Mouse (Mus musculus) kidney, embryonic 15.5 days (tissue): ENCODE results near the gene Camta1. TPM values are rescaled to one million over a fixed set of nuclear protein-coding genes. Genes with fewer than 3 reads are reported as not detected.
A peak's percentile ranks its signal among the peaks of the same experiment; 100 is the strongest.

ENCODE experiments used
- ATAC-seq: fragments of 200-750 bp; cut with Nextera tagmentation; replicated peaks from 2 replicates; pipeline ENCODE4 v1.8.0; 2017; ENCODE audit warnings: moderate TSS enrichment; ENCODE audit not compliant: low FRiP score
- H3K27ac ChIP-seq: fragments of 300-500 bp; sonication (generic); 2 replicates; pipeline ENCODE4 v1.5.1; 2015; ENCODE audit warnings: mild to moderate bottlenecking, inconsistent platforms
- H3K27me3 ChIP-seq: fragments of 300-500 bp; sonication (generic); 2 replicates; pipeline ENCODE4 v1.6.1; 2015; ENCODE audit warnings: inconsistent platforms
- H3K36me3 ChIP-seq: fragments of 300-500 bp; sonication (generic); 2 replicates; pipeline ENCODE4 v1.6.1; 2015; ENCODE audit warnings: inconsistent platforms
- H3K4me1 ChIP-seq: fragments of 300-500 bp; sonication (generic); 2 replicates; pipeline ENCODE4 v1.6.1; 2015; ENCODE audit warnings: inconsistent platforms
- H3K4me2 ChIP-seq: fragments of 300-500 bp; sonication (generic); 2 replicates; pipeline ENCODE4 v1.6.1; 2015; ENCODE audit warnings: moderate library complexity, mild to moderate bottlenecking, inconsistent platforms
- H3K4me3 ChIP-seq: fragments of 300-500 bp; sonication (generic); replicated peaks from 2 replicates; pipeline ENCODE4 v1.5.1; 2015; ENCODE audit warnings: mild to moderate bottlenecking, inconsistent platforms
- H3K9ac ChIP-seq: fragments of 300-500 bp; sonication (generic); 2 replicates; pipeline ENCODE4 v1.6.1; 2015; ENCODE audit warnings: mild to moderate bottlenecking, inconsistent platforms
- H3K9me3 ChIP-seq: fragments of 300-500 bp; sonication (generic); replicated peaks from 2 replicates; pipeline ENCODE4 v1.6.1; 2016; ENCODE audit warnings: inconsistent platforms
- WGBS: fragments of 180-500 bp; shearing (Covaris S2); methylation state at CpG from one replicate; pipeline ENCODE4 v1.1.7; 2015; ENCODE audit warnings: mixed read lengths; 5-methylcytosine and 5-hydroxymethylcytosine counted together
- polyA plus RNA-seq: library from polyadenylated mRNA; unstranded; fragments of >200 nt; fragmentation: Nextera tagmentation; extraction: Ambion mirVana; gene quantifications from 2 replicates; pipeline ENCODE4 v1.2.1, GENCODE M21; 2015

Camta1 gene
- polyA plus RNA-seq, 1 experiment from 2014 or later: 87.9 TPM

DNA sequence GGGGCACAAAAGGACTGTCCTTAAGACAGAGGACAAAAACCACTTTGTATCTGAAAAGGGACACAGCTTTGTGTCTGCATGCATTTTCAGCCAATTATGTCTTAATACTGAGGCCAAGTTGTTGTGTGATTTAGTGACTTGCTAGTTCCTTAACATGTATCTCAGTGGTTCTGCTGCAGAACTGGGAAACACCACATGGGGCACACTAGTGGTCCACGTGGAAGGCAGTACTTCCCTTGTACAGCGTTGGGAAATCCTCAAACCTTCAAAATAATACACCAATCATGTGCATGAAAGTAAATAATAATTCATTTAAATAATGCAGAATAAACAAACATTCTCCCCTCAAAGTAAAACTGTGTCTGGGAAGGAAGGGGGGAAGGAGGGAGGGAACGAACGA, 792.9 kb downstream of the Camta1 start:
- Histone ChIP-seq H3K9me3 (no peaks in the 10 kb centered on the region), H3K4me3 (no peak overlapping the region), H3K9ac (no peak overlapping the region), H3K4me2 (no peak overlapping the region), H3K27me3 (no peaks in the 10 kb centered on the region), H3K27ac (no peak overlapping the region), H3K4me1 (no peaks in the 10 kb centered on the region), H3K36me3 (peaks cover 7% of the 10 kb centered on the region)
- ATAC-seq: no peak
- 70% methylated on average over 4 of the region's 4 CpGs for WGBS

GRCm38 (mm10) chr4:151059566-151059965, 802.1 kb downstream of the Camta1 start:
- Histone ChIP-seq H3K4me2 (no peak overlapping the region), H3K9ac (no peak overlapping the region), H3K27me3 (no peaks in the 10 kb centered on the region), H3K27ac (no peak overlapping the region), H3K36me3 (peaks cover 12% of the 10 kb centered on the region; the same call in 1 of the 2 replicates), H3K9me3 (peaks cover 11% of the 10 kb centered on the region; the same call in 1 of the 2 replicates), H3K4me1 (peaks cover 15% of the 10 kb centered on the region), H3K4me3 (no peak overlapping the region)
- 94% methylated on average over 4 of the region's 4 CpGs for WGBS
- no peak for ATAC-seq

DNA sequence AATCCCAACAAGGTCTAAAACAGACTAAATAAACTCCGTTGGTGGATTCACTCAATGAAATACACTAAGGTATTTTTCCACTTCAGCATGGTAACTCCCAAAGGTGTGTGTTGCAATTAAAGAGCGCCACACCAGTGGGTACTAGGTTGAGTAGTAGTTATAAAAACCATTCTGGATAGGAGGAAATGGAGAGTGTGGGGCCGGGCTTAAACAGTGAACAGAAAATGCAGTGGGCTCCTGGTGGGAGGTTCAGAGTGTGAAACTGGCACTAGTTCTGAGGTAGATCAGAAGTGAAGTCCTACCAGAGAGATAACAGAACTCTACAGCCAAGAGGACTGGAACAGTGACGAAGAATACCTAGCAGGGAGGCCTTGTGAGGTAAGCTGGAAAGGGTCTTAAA, 803.0 kb downstream of the Camta1 start:
- Histone ChIP-seq H3K27ac (peak overlapping the region; percentile 94), H3K36me3 (peaks cover 20% of the 10 kb centered on the region; the same call in 1 of the 2 replicates), H3K9me3 (peaks cover 11% of the 10 kb centered on the region; the same call in 1 of the 2 replicates), H3K4me1 (peaks cover 15% of the 10 kb centered on the region), H3K27me3 (no peaks in the 10 kb centered on the region), H3K9ac (peak overlapping the region; percentile 56; the same call in 1 of the 2 replicates), H3K4me3 (peak overlapping the region; percentile 91), H3K4me2 (peak overlapping the region; percentile 69)
- WGBS: 84% methylated on average over 4 of the region's 4 CpGs
- ATAC-seq: no peak

DNA sequence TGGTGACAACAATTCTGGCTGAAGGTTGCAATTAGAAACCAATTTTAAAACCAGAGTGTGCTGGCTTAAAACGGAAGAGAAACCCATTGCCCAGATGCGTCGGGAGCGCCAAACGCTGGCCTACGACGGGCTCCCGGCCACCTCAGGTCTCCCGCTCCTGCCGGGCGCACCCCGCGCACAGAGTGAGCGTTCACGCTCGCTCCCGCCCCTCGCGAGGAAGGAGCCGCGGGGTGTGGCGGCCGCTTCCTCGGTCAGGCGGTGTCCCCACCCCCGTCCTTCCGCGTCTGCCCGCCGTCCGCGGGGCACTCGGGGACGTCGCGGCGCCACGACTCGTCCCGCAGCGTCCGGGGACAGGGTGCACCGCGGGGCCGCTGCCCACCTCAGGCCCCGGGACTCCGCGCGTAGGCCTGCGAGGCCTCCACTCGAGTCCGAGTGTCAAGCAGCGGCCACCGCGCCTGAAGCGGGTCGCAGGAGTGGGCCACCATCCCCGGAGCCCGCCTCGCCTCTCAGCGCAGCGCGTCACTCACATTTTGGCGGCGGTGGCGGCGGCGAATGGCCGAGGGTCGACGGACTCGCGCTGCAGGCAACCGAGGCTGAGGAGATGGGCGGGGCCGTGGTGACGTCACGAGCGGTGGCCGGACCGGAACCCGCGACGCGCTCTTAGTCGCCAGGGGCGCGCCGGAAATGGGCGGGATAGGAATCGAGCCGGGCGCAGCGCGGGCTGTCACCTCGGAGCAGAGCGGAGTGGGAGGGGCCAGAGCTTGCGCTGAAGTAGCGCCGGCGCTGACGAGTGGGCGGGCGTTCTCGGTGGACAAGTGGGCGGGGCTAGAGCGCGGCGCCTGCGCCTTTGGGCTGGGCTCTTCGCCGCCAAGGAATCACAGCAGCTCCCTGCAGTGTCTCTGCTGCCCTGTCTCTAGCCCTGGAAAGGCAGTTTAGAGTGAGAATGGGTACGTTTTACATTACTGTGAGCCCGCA, 804.0 kb downstream of the Camta1 start, which contains the start of gene Vamp3:
Gene Vamp3 (minus strand): TSS at position 617 of the 975 bp plus-strand sequence.
- H3K27me3 ChIP-seq: no peaks in the 10 kb centered on the region
- H3K9me3 ChIP-seq: peaks cover 11% of the 10 kb centered on the region; the same call in 1 of the 2 replicates
- peak within 1 kb of the TSS; percentile 91 for H3K4me3 ChIP-seq
- peak within 1 kb of the TSS; percentile 69 for H3K4me2 ChIP-seq
- H3K4me1 ChIP-seq: peaks cover 15% of the 10 kb centered on the region
- peak within 1 kb of the TSS; percentile 86 for H3K9ac ChIP-seq
- H3K27ac ChIP-seq: peak within 1 kb of the TSS; percentile 94
- ATAC-seq: peak; percentile 100
- peaks cover 28% of the 10 kb centered on the region for H3K36me3 ChIP-seq
- under 1% methylated on average over 113 of the region's 114 CpGs for WGBS

- Histone ChIP-seq H3K9ac (no peak overlapping the region), H3K9me3 (no peaks in the 10 kb centered on the region), H3K4me3 (no peak overlapping the region), H3K27ac (no peak overlapping the region), H3K27me3 (no peaks in the 10 kb centered on the region), H3K4me2 (no peak overlapping the region), H3K4me1 (peaks cover 2% of the 10 kb centered on the region; the same call in 1 of the 2 replicates), H3K36me3 (peaks cover 79% of the 10 kb centered on the region)
- ATAC-seq: no peak
- WGBS: 67% methylated on average over 1 of the region's 1 CpGs
Observed at GRCm38 (mm10) chr4:151051162-151051561, 810.5 kb downstream of the Camta1 start.

GRCm38 (mm10) chr4:151046524-151046923, 815.2 kb downstream of the Camta1 start:
- no peak overlapping the region for H3K4me2 ChIP-seq
- 86% methylated on average over 3 of the region's 3 CpGs for WGBS
- ATAC-seq: no peak
- H3K27me3 ChIP-seq: no peaks in the 10 kb centered on the region
- no peak overlapping the region for H3K9ac ChIP-seq
- no peaks in the 10 kb centered on the region for H3K9me3 ChIP-seq
- H3K4me1 ChIP-seq: peaks cover 14% of the 10 kb centered on the region
- H3K4me3 ChIP-seq: no peak overlapping the region
- H3K36me3 ChIP-seq: peaks cover 46% of the 10 kb centered on the region
- no peak overlapping the region for H3K27ac ChIP-seq

DNA sequence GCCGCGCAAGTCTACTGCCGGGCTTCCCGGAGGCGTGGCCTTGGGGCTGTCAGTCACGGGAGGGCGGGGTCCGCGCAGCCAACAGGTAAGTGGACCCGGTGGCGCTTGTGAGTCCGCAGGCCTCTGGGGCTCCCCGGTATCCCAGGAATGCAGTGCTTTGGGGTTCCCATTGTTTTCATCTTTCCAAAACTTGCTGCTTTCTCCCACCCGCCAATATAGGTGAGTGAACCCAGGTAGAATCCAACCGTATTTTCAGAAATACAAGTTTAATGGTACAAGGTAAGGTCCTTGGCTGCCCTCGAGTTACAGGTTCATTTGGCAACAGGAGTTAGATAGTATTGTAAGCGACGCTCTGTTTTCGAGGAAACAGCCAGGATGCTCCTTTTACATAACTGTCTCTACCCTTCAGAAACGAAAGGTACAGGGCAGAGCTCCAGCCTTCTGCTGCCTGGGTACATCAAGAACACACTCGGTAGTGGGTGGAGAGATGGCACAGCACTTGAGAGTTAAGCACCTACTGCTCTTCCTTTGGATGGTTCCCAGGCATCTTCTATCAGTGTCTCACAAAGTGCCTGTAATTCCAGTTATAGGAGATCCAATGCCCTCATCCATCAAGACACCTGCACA, 816.6 kb downstream of the Camta1 start:
- Histone ChIP-seq H3K4me3 (peak overlapping the region; percentile 62), H3K27ac (peak overlapping the region; percentile 37; the same call in 1 of the 2 replicates), H3K36me3 (peaks cover 34% of the 10 kb centered on the region), H3K9me3 (no peaks in the 10 kb centered on the region), H3K27me3 (no peaks in the 10 kb centered on the region), H3K4me2 (peak overlapping the region; percentile 96), H3K4me1 (peaks cover 14% of the 10 kb centered on the region), H3K9ac (peak overlapping the region; percentile 32; the same call in 1 of the 2 replicates)
- WGBS: 3% methylated on average over 21 of the region's 21 CpGs
- no peak for ATAC-seq

GRCm38 (mm10) chr4:151044037-151044943, 817.4 kb downstream of the Camta1 start, which contains the start of gene Per3:
Per3 (minus strand) TSS chr4:151044665.
- H3K9ac ChIP-seq: peak within 1 kb of the TSS; percentile 52
- H3K4me2 ChIP-seq: peak within 1 kb of the TSS; percentile 96
- ATAC-seq: peak; percentile 98
- WGBS: under 1% methylated on average over 79 of the region's 79 CpGs
- H3K36me3 ChIP-seq: peaks cover 28% of the 10 kb centered on the region
- H3K9me3 ChIP-seq: no peaks in the 10 kb centered on the region
- H3K27me3 ChIP-seq: no peaks in the 10 kb centered on the region
- peak within 1 kb of the TSS; percentile 78 for H3K27ac ChIP-seq
- peak within 1 kb of the TSS; percentile 62 for H3K4me3 ChIP-seq
- H3K4me1 ChIP-seq: peaks cover 14% of the 10 kb centered on the region

DNA sequence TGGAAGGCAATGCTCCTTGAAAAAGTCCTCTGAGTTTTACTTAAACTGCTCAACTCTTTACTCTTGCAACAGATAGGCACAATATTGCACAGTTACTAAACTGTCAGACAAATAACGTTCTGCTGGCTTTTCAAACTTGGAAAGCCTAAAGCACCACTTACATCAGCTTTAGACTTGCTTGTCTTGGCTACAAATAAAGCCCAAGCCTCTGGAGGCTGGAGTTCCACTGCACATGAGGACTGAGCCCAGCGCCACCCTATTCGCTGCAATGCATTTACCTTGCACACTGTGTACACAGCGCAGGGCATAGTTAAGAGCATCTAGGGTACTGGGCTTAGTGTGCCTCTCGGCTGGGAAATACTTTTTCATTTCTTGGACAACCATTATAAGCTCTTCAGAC, 818.4 kb downstream of the Camta1 start:
- Histone ChIP-seq H3K4me1 (peaks cover 14% of the 10 kb centered on the region), H3K9me3 (no peaks in the 10 kb centered on the region), H3K27me3 (no peaks in the 10 kb centered on the region), H3K4me3 (peak overlapping the region; percentile 62), H3K27ac (no peak overlapping the region), H3K36me3 (peaks cover 18% of the 10 kb centered on the region), H3K4me2 (peak overlapping the region; percentile 96), H3K9ac (peak overlapping the region; percentile 52; the same call in 1 of the 2 replicates)
- no peak for ATAC-seq
- 44% methylated on average over 5 of the region's 5 CpGs for WGBS

DNA sequence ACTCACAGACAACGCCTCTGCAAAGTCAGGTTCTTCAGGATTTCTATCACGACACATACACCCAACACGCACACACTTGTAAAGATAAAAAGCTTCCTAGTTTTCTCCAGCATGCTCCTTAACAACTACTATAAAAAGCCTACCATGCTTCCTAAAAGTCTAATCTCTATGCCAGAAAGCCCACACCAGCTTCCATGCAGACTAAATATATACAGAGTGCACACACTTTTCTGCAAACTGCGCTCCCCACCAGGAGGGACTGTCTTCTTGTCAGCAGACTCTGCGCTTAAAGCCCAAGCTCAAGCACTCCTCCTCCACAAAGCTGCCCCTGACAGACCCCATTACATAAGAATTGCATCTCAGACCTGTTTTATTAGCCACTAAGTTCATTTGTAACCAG, 820.2 kb downstream of the Camta1 start:
- Histone ChIP-seq H3K27ac (no peak overlapping the region), H3K9me3 (no peaks in the 10 kb centered on the region), H3K4me2 (no peak overlapping the region), H3K9ac (no peak overlapping the region), H3K27me3 (no peaks in the 10 kb centered on the region), H3K4me1 (peaks cover 14% of the 10 kb centered on the region), H3K4me3 (no peak overlapping the region), H3K36me3 (peaks cover 2% of the 10 kb centered on the region)
- ATAC-seq: no peak
- 84% methylated on average over 5 of the region's 5 CpGs for WGBS

GRCm38 (mm10) chr4:151037800-151038199, 823.9 kb downstream of the Camta1 start:
- no peak overlapping the region for H3K4me3 ChIP-seq
- no peaks in the 10 kb centered on the region for H3K36me3 ChIP-seq
- no peaks in the 10 kb centered on the region for H3K27me3 ChIP-seq
- no peaks in the 10 kb centered on the region for H3K9me3 ChIP-seq
- H3K4me2 ChIP-seq: no peak overlapping the region
- WGBS: 94% methylated on average over 11 of the region's 11 CpGs
- no peak overlapping the region for H3K9ac ChIP-seq
- H3K4me1 ChIP-seq: no peaks in the 10 kb centered on the region
- H3K27ac ChIP-seq: no peak overlapping the region
- ATAC-seq: no peak
